Mouse (Mus musculus) kidney, adult 9 months (tissue): ENCODE measurements around the gene Card9.

Source experiments
- DNase-seq: peaks from one replicate; pipeline ENCODE4 v3.0.0; 2022

The Card9 gene

DNA sequence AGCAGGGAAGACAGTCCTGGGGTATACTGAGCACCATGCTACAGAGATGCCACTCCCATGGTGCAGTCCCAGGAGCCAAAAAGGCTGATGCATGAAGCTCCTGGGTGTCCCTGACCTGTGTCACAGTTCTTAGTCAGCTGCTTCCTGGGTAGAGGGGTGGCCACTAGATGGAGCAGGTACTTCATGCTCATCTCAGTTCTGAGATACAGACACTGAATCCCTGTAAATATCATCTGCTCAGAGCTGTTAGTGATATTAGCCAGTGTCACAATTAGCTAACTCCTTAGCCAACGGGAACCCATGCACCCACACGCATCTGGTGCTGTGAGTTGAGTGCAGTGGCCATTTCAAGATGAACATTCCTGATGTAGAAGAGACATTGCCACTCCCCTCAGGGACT is 35.8 kb downstream of the Card9 start:
- peak; percentile 61 for DNase-seq

- no peak for DNase-seq
These were observed 37.0 kb downstream of the Card9 start for GRCm38 (mm10) chr2:26323589-26324325.

GRCm38 (mm10) chr2:26320245-26321185 is 40.2 kb downstream of the Card9 start:
- DNase-seq: no peak

- no peak for DNase-seq
These were observed 41.0 kb downstream of the Card9 start for GRCm38 (mm10) chr2:26319519-26320244.

DNA sequence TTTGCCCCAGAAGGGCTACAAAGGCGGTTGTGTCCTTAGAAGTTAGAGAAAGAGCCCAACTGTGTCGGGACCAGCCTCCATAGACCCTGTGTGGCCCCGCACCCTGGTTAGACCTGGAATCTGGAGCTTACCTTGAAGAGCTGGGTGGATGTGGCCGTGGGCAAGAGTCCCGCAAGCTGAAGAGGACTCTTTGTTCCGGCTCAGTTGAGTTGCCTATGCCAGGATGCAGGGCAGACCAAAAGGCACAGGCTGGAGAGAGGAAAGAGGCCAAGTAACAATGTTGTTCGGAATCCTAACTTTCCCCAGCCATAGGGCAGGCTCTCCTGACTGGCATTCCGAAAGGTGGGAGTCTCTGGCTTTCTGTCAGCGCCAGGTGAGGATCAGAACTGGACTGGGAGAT is 41.6 kb downstream of the Card9 start:
- DNase-seq: no peak

GRCm38 (mm10) chr2:26317991-26318672 is 42.6 kb downstream of the Card9 start:
- DNase-seq: no peak

- no peak for DNase-seq
These were observed 43.3 kb downstream of the Card9 start for GRCm38 (mm10) chr2:26317371-26317770.

- DNase-seq: no peak
These were observed 44.0 kb downstream of the Card9 start for GRCm38 (mm10) chr2:26316576-26317246.

GRCm38 (mm10) chr2:26315925-26316311 is 44.8 kb downstream of the Card9 start:
- DNase-seq: peak; percentile 55

- DNase-seq: peak; percentile 69
These were observed 45.4 kb downstream of the Card9 start, which contains the start of gene Gpsm1 for GRCm38 (mm10) chr2:26315072-26315924. Gene Gpsm1 (plus strand): TSS chr2:26315515.

DNA sequence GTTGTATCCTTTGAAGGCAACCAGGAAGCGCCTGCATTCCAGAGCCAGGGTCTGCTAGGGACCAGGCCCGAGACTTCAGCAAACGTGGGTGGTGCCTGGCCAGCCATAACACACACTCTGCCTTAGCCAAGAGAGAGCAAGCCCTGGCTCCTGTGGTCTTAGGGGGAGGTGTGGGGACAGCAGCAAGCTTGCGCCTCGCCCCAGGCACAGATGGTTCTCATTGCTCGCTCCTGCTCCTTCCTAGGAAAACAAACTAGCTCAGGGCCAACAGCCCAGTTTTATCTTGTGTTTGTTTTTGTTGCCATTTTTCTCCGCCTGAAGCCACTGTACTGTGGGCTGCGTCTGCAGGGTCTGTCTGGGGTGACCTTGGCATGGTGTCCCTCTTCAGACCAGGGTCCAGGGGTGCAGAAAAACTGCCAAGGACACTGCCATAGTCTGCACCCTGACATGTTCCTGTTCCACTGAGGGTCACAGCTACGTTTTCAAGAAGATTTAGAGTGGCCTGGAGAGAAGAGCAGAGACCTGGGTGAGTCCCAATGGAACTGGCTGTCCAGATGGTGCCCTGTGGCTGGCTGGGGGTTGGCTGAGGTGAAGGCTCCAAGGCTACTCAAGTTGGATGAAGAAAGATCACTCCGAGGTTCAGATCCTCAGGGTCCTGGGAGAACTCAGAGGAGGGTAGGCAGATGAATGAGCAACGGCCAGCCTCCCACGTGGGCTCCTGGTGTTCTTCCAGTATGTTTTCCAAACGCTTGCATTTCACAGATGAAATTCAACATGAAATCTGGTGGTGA is 46.2 kb downstream of the Card9 start:
- peak; percentile 40 for DNase-seq

GRCm38 (mm10) chr2:26313394-26313793 is 47.3 kb downstream of the Card9 start:
- no peak for DNase-seq

- no peak for DNase-seq
These were observed 47.9 kb downstream of the Card9 start for GRCm38 (mm10) chr2:26312812-26313211.

DNA sequence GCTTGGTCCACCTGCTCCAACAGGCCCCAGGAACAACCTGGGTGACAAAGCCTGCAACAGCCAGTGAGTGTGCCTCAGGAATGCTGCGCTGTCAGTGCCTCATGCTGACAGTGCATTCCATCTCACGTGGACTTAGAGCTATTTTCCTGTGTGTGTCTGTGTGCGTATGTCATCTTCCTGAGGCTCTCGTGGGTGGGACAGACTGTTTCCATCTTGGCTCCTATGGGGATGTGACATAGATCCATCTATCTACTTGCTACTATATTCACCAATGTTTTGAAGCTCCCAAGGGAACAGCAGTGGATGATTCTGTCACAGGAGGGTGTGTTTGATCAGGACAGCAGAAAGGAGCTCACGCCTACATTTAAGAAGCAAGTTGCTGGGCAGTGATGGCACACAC is 48.8 kb downstream of the Card9 start:
- no peak for DNase-seq

DNA sequence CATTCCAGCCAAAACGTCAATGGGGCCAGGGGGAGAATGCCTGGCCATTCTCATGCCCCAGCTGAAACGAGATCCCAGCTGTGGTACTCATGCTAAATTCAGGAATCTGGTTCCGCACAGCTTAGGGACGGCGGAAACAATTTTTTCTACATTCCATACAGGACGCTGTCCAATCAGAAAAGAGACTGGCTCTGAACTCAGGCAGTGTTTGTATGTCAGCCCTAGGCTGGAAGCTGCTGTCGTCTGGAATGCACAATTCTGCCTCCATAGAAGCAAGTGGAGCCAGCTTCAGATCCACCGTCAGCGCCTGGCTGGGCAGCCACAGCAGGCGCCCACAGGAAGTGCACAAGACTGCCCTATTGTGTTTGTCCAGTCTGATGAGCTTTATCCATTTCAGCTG is 51.0 kb downstream of the Card9 start:
- DNase-seq: no peak

GRCm38 (mm10) chr2:26306702-26307101 is 54.0 kb downstream of the Card9 start:
- no peak for DNase-seq

GRCm38 (mm10) chr2:26305555-26305954 is 55.2 kb downstream of the Card9 start:
- DNase-seq: no peak

DNA sequence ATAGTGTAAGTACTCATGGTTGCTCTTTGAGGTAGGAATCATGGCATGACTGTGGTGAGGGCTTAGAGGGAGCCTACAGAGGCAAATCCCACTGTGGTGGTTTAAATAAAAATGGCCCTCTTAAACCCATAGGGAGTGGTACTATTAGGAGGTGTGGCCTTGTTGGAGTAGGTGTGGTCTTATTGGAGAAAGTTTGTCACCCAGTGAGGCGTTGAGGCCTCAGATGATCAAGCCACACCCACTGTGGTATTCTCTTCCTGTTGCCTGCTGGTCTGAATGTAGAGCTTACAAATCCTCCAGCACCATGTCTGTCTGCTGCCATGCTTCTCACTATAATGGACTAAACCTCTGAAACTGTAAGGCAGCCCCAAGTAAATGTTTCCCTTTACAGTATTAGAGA is 56.0 kb downstream of the Card9 start:
- DNase-seq: no peak
